Mouse (Mus musculus): ENCODE measurements at regions not wholly inside any gene's neighbourhood (a gene's known extent, or its start where the extent isn't known, plus 50 kb on each side); places are given as distances from the start of the nearest gene placed in this dataset.

- WGBS: 72% methylated on average over 15 of the region's 15 CpGs
- ATAC-seq (ENCODE audit: extremely low read depth, insufficient number of reproducible peaks, low FRiP score, low TSS enrichment): no peak
- Histone ChIP-seq H3K4me3 (no peak overlapping the region), H3K4me2 (no peak overlapping the region), H3K9me3 (no peaks in the 10 kb centered on the region), H3K4me1 (no peaks in the 10 kb centered on the region), H3K36me3 (no peaks in the 10 kb centered on the region), H3K27me3 (replicated peaks) (no peaks in the 10 kb centered on the region), H3K27ac (replicated peaks) (no peak overlapping the region), H3K9ac (no peak overlapping the region)
These were observed 60.4 kb downstream of the Aipl1 start for GRCm38 (mm10) chr11:71976724-71977481.

GRCm38 (mm10) chr11:71971351-71971750 lies 66.0 kb downstream of the Aipl1 start:
- no peaks in the 10 kb centered on the region for H3K4me1 ChIP-seq
- no peak overlapping the region for H3K9ac ChIP-seq
- WGBS: 67% methylated on average over 5 of the region's 5 CpGs
- H3K27me3 ChIP-seq (replicated peaks): no peaks in the 10 kb centered on the region; the same call in 1 of the 2 replicates
- no peak overlapping the region for H3K27ac ChIP-seq (replicated peaks)
- no peak for ATAC-seq (ENCODE audit: extremely low read depth, insufficient number of reproducible peaks, low FRiP score, low TSS enrichment)
- no peaks in the 10 kb centered on the region for H3K36me3 ChIP-seq
- H3K4me3 ChIP-seq: no peak overlapping the region
- H3K9me3 ChIP-seq: no peaks in the 10 kb centered on the region
- no peak overlapping the region for H3K4me2 ChIP-seq

- Histone ChIP-seq H3K4me1 (no peaks in the 10 kb centered on the region), H3K27ac (replicated peaks) (no peak overlapping the region), H3K36me3 (no peaks in the 10 kb centered on the region), H3K4me2 (no peak overlapping the region), H3K27me3 (replicated peaks) (no peaks in the 10 kb centered on the region), H3K9ac (no peak overlapping the region), H3K9me3 (peaks cover 3% of the 10 kb centered on the region; the same call in 1 of the 2 replicates), H3K4me3 (no peak overlapping the region)
- 75% methylated on average over 3 of the region's 3 CpGs for WGBS
- ATAC-seq (ENCODE audit: extremely low read depth, insufficient number of reproducible peaks, low FRiP score, low TSS enrichment): no peak
These were observed 75.0 kb downstream of the Aipl1 start for GRCm38 (mm10) chr11:71962306-71962705.

- no peaks in the 10 kb centered on the region for H3K36me3 ChIP-seq
- 66% methylated on average over 2 of the region's 2 CpGs for WGBS
- no peak overlapping the region for H3K4me2 ChIP-seq
- no peak overlapping the region for H3K27ac ChIP-seq (replicated peaks)
- H3K9me3 ChIP-seq: no peaks in the 10 kb centered on the region
- no peak for ATAC-seq (ENCODE audit: extremely low read depth, insufficient number of reproducible peaks, low FRiP score, low TSS enrichment)
- no peak overlapping the region for H3K9ac ChIP-seq
- H3K4me1 ChIP-seq: no peaks in the 10 kb centered on the region
- H3K27me3 ChIP-seq (replicated peaks): no peaks in the 10 kb centered on the region
- H3K4me3 ChIP-seq: no peak overlapping the region
These were observed 84.8 kb downstream of the Aipl1 start for GRCm38 (mm10) chr11:71952533-71952932.

GRCm38 (mm10) chr11:71947161-71947560 lies 90.1 kb downstream of the Aipl1 start:
- 79% methylated on average over 5 of the region's 5 CpGs for WGBS
- Histone ChIP-seq H3K27ac (replicated peaks) (no peak overlapping the region), H3K9ac (no peak overlapping the region), H3K4me3 (no peak overlapping the region), H3K9me3 (no peaks in the 10 kb centered on the region), H3K4me2 (no peak overlapping the region), H3K27me3 (replicated peaks) (no peaks in the 10 kb centered on the region; the same call in 1 of the 2 replicates), H3K4me1 (no peaks in the 10 kb centered on the region), H3K36me3 (no peaks in the 10 kb centered on the region)
- no peak for ATAC-seq (ENCODE audit: extremely low read depth, insufficient number of reproducible peaks, low FRiP score, low TSS enrichment)

- ATAC-seq (ENCODE audit: extremely low read depth, insufficient number of reproducible peaks, low FRiP score, low TSS enrichment): no peak
- no peaks in the 10 kb centered on the region for H3K36me3 ChIP-seq
These were observed 92.3 kb downstream of the Aipl1 start for GRCm38 (mm10) chr11:71945098-71945413.

GRCm38 (mm10) chr11:71944398-71945097 lies 92.8 kb downstream of the Aipl1 start:
- Histone ChIP-seq H3K4me3 (no peak overlapping the region), H3K9me3 (no peaks in the 10 kb centered on the region), H3K4me2 (no peak overlapping the region), H3K27me3 (replicated peaks) (no peaks in the 10 kb centered on the region; the same call in 1 of the 2 replicates), H3K36me3 (no peaks in the 10 kb centered on the region), H3K4me1 (no peaks in the 10 kb centered on the region), H3K27ac (replicated peaks) (no peak overlapping the region), H3K9ac (no peak overlapping the region)
- no peak for ATAC-seq (ENCODE audit: extremely low read depth, insufficient number of reproducible peaks, low FRiP score, low TSS enrichment)
- 66% methylated on average over 9 of the region's 9 CpGs for WGBS

More at GRCm38 (mm10) chr11:71945098-71945413, 92.3 kb downstream of the Aipl1 start:
- Histone ChIP-seq H3K9ac (no peak overlapping the region), H3K4me3 (no peak overlapping the region), H3K4me2 (no peak overlapping the region), H3K27me3 (replicated peaks) (no peaks in the 10 kb centered on the region; the same call in 1 of the 2 replicates), H3K4me1 (no peaks in the 10 kb centered on the region), H3K27ac (replicated peaks) (no peak overlapping the region), H3K9me3 (no peaks in the 10 kb centered on the region)

- Histone ChIP-seq H3K27me3 (replicated peaks) (peaks cover 2% of the 10 kb centered on the region; the same call in 1 of the 2 replicates), H3K4me2 (no peak overlapping the region), H3K4me1 (no peaks in the 10 kb centered on the region), H3K27ac (replicated peaks) (no peak overlapping the region), H3K9ac (no peak overlapping the region), H3K4me3 (no peak overlapping the region), H3K36me3 (no peaks in the 10 kb centered on the region), H3K9me3 (no peaks in the 10 kb centered on the region)
- ATAC-seq (ENCODE audit: extremely low read depth, insufficient number of reproducible peaks, low FRiP score, low TSS enrichment): no peak
- 35% methylated on average over 3 of the region's 3 CpGs for WGBS
These were observed 93.8 kb downstream of the Aipl1 start for GRCm38 (mm10) chr11:71943512-71943911.

GRCm38 (mm10) chr11:71939066-71939465 lies 98.2 kb downstream of the Aipl1 start:
- Histone ChIP-seq H3K9me3 (no peaks in the 10 kb centered on the region), H3K4me1 (no peaks in the 10 kb centered on the region), H3K4me2 (no peak overlapping the region), H3K4me3 (no peak overlapping the region), H3K36me3 (no peaks in the 10 kb centered on the region), H3K27ac (replicated peaks) (no peak overlapping the region), H3K9ac (no peak overlapping the region), H3K27me3 (replicated peaks) (0 out of 2 replicates have a peak, but pooled peaks cover 2% of the 10 kb centered on the region)
- WGBS: 73% methylated on average over 6 of the region's 6 CpGs
- no peak for ATAC-seq (ENCODE audit: extremely low read depth, insufficient number of reproducible peaks, low FRiP score, low TSS enrichment)

GRCm38 (mm10) chr11:71937108-71937507 lies 100.2 kb downstream of the Aipl1 start:
- 35% methylated on average over 6 of the region's 6 CpGs for WGBS
- H3K9ac ChIP-seq: no peak overlapping the region
- no peaks in the 10 kb centered on the region for H3K36me3 ChIP-seq

GRCm38 (mm10) chr11:71929716-71930488 lies 107.4 kb downstream of the Aipl1 start:
- no peak overlapping the region for H3K9ac ChIP-seq
- WGBS: 70% methylated on average over 7 of the region's 7 CpGs
- H3K36me3 ChIP-seq: no peaks in the 10 kb centered on the region
- no peaks in the 10 kb centered on the region for H3K27me3 ChIP-seq (replicated peaks)
- no peak overlapping the region for H3K27ac ChIP-seq (replicated peaks)
- no peak overlapping the region for H3K4me2 ChIP-seq
- H3K4me3 ChIP-seq: no peak overlapping the region
- no peaks in the 10 kb centered on the region for H3K4me1 ChIP-seq
- H3K9me3 ChIP-seq: no peaks in the 10 kb centered on the region
- ATAC-seq (ENCODE audit: extremely low read depth, insufficient number of reproducible peaks, low FRiP score, low TSS enrichment): no peak

More at GRCm38 (mm10) chr11:71937108-71937507, 100.2 kb downstream of the Aipl1 start:
- Histone ChIP-seq H3K27me3 (replicated peaks) (0 out of 2 replicates have a peak, but pooled peaks cover 2% of the 10 kb centered on the region), H3K27ac (replicated peaks) (no peak overlapping the region), H3K9me3 (no peaks in the 10 kb centered on the region), H3K4me2 (no peak overlapping the region), H3K4me1 (no peaks in the 10 kb centered on the region), H3K4me3 (no peak overlapping the region)
- no peak for ATAC-seq (ENCODE audit: extremely low read depth, insufficient number of reproducible peaks, low FRiP score, low TSS enrichment)
